Mouse (Mus musculus): Measurements from ENCODE around the gene Hyal4. TPM values are rescaled to one million over a fixed set of nuclear protein-coding genes. Genes with fewer than 3 reads are reported as not detected.

The Hyal4 gene
- total RNA-seq (2021), result not detected in 2 replicates
- long read RNA-seq, experiment 1, result 0 reads
- long read RNA-seq, experiment 2, result 0 reads

- DNase-seq, result no peak
Measured at GRCm38 (mm10) chr6:24748029-24748428, at the start of gene Hyal4. TSS of gene Hyal4 (plus strand) at chr6:24748329.

- no peak for DNase-seq
Measured at GRCm38 (mm10) chr6:24707090-24707489, 41.0 kb upstream of the Hyal4 start.

GRCm38 (mm10) chr6:24707499-24707898, 40.6 kb upstream of the Hyal4 start:
- no peak for DNase-seq

- peak; percentile 47 for DNase-seq
Measured at GRCm38 (mm10) chr6:24721317-24722099, 26.6 kb upstream of the Hyal4 start.

GRCm38 (mm10) chr6:24728130-24728529, 20.0 kb upstream of the Hyal4 start:
- no peak for DNase-seq

- no peak for DNase-seq
Measured at GRCm38 (mm10) chr6:24732945-24733344, 15.2 kb upstream of the Hyal4 start, which contains the start of gene Hyal6. TSS of gene Hyal6 (plus strand) at chr6:24733245.

- no peak for DNase-seq
Measured at GRCm38 (mm10) chr6:24734565-24734964, 13.6 kb upstream of the Hyal4 start.

GRCm38 (mm10) chr6:24759281-24759680, 11.2 kb downstream of the Hyal4 start:
- DNase-seq, result no peak

GRCm38 (mm10) chr6:24766261-24766660, 18.1 kb downstream of the Hyal4 start:
- no peak for DNase-seq

- no peak for DNase-seq
Measured at GRCm38 (mm10) chr6:24779182-24779581, 31.1 kb downstream of the Hyal4 start.

GRCm38 (mm10) chr6:24790888-24791287, 42.8 kb downstream of the Hyal4 start, which contains the start of gene Spam1:
TSS of gene Spam1 (plus strand) at chr6:24791188.
- no peak for DNase-seq

Other genes with a start within 250 kb of the Hyal4 start
- gene Iqub, start 233.3 kb upstream of the Hyal4 start, total RNA-seq (2021), result 0.48 and 0.56 TPM in 2 replicates
- gene Ndufa5, start 220.3 kb upstream of the Hyal4 start, total RNA-seq (2021), result 529 and 602 TPM in 2 replicates
- not detected in 2 replicates for gene Asb15, start 220.2 kb upstream of the Hyal4 start, total RNA-seq (2021)
- gene Lmod2, start 150.6 kb upstream of the Hyal4 start, total RNA-seq (2021), result not detected in 2 replicates
- 50.5 and 53.9 TPM in 2 replicates for gene Wasl, start 83.3 kb upstream of the Hyal4 start, total RNA-seq (2021)
- not detected in 2 replicates for gene Hyal6, start 15.1 kb upstream of the Hyal4 start, total RNA-seq (2021)
- not detected in 2 replicates for gene Spam1, start 42.9 kb downstream of the Hyal4 start, total RNA-seq (2021)
- not detected in 2 replicates for gene Hyal5, start 109.7 kb downstream of the Hyal4 start, total RNA-seq (2021)
- 0.33 and 0.38 TPM in 2 replicates for gene Tmem229a, start 208.0 kb downstream of the Hyal4 start, total RNA-seq (2021)